Mouse (Mus musculus) heart, postnatal 0 days (tissue): ENCODE results near the gene Spaca1.

ENCODE experiments used
- CTCF ChIP-seq: IDR thresholded peaks from 2 replicates; pipeline ENCODE4 v1.5.1; 2016; ENCODE audit warnings: antibody characterized with exemption, control low read depth, low read depth
- EP300 ChIP-seq: IDR thresholded peaks from 2 replicates; pipeline ENCODE4 v1.6.1; 2016; ENCODE audit warnings: antibody characterized with exemption, low read depth

GRCm38 (mm10) chr4:34058320-34058719 lies 8.3 kb upstream of the Spaca1 start:
- TF ChIP-seq CTCF, result no peak
- TF ChIP-seq EP300, result no peak
